Mouse (Mus musculus) spleen, adult 2 months (tissue): Measurements from ENCODE around the gene Slc46a1. TPM values are rescaled to one million over a fixed set of nuclear protein-coding genes. Genes with fewer than 3 reads are reported as not detected.
A peak's percentile ranks its signal among the peaks of the same experiment; 100 is the strongest.

Source experiments
- DNase-seq, 2 experiments: peaks; one replicate each; pipeline versions ENCODE4 v3.0.0 to v3.0.0-alpha.2; 2012 to 2021; ENCODE audit warnings: low spot score in 2 of 2, low read depth in 1 of 2
- H3K27ac ChIP-seq: fragments of 200-500 bp; 2 replicates; pipeline ENCODE4 v1.5.1; 2012; ENCODE audit warnings: low read length, inconsistent platforms; ENCODE audit not compliant: insufficient read depth
- H3K27me3 ChIP-seq: fragments of 200-500 bp; 2 replicates; pipeline ENCODE4 v1.6.1; 2012; ENCODE audit warnings: mild to moderate bottlenecking, moderate library complexity, low read length, inconsistent platforms; ENCODE audit not compliant: control insufficient read depth, insufficient read depth
- H3K36me3 ChIP-seq: fragments of 200-500 bp; 2 replicates; pipeline ENCODE4 v1.6.1; 2012; ENCODE audit warnings: mild to moderate bottlenecking, low read length, inconsistent platforms; ENCODE audit not compliant: control insufficient read depth, insufficient read depth
- H3K4me1 ChIP-seq: fragments of 200-500 bp; 2 replicates; pipeline ENCODE4 v1.6.1; 2011; ENCODE audit warnings: inconsistent platforms; ENCODE audit not compliant: control insufficient read depth, insufficient read depth, insufficient read length
- H3K4me3 ChIP-seq: fragments of 200-500 bp; 2 replicates; pipeline ENCODE4 v1.5.1; 2011; ENCODE audit warnings: mild to moderate bottlenecking, inconsistent platforms; ENCODE audit not compliant: insufficient read depth, insufficient read length; ENCODE audit errors: extremely low read depth
- CTCF ChIP-seq: fragments of 200-500 bp; IDR thresholded peaks from 2 replicates; pipeline ENCODE4 v1.5.1; 2011; ENCODE audit warnings: mild to moderate bottlenecking, inconsistent platforms; ENCODE audit not compliant: insufficient read depth, insufficient read length, insufficient replicate concordance; ENCODE audit errors: extremely low read depth
- POLR2A ChIP-seq: fragments of 200-500 bp; IDR thresholded peaks from 2 replicates; pipeline ENCODE4 v1.6.1; 2011; ENCODE audit warnings: low read depth, low read length, inconsistent platforms
- WGBS: fragments of 180-500 bp; shearing (Covaris S2); methylation state at CpG from one replicate; pipeline ENCODE4 v1.1.7; 2018; 5-methylcytosine and 5-hydroxymethylcytosine counted together
- polyA plus RNA-seq: library from polyadenylated mRNA; depleted of rRNA; stranded (reverse); fragments of >200 nt; gene quantifications from 2 replicates; pipeline ENCODE4 v1.2.3, GENCODE M21; 2012

Gene Slc46a1
- polyA plus RNA-seq, 1 experiment: 5.5 TPM

- TF ChIP-seq CTCF (peak; percentile 62; the same call in 1 of the 2 replicates), POLR2A (no peak)
- DNase-seq: peak in 1 of 2 experiments; percentile 53
These were observed 22.7 kb downstream of the Slc46a1 start for GRCm38 (mm10) chr11:78488168-78488567.

DNA sequence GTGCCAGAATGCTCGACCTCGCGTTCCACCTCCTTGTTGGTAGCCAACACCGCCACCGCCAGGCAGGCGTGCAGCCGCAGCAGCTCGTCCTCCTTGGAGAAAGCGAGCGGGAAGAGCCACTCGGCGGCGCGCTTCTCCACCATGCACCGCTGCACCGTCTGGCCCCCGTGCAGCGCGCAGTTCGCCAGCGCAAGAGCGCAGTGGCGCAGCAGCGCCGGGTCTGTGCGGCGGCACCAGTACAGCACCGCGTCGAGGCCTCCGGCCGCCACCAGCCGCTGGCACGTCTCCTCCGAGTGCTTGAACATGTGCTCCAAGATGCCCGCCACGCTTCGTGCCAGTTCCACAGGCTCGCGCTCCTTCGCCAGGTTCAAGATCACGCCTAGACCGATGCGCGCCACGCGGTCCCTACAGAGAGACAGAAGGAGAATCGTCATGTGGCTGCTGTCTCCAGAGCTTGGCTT is 25.3 kb downstream of the Slc46a1 start:
- no peaks in the 10 kb centered on the region for H3K36me3 ChIP-seq
- H3K4me3 ChIP-seq: no peak overlapping the region
- peaks cover 6% of the 10 kb centered on the region; the same call in 1 of the 2 replicates for H3K27me3 ChIP-seq
- no peak for DNase-seq
- WGBS: 10% methylated on average over 48 of the region's 48 CpGs
- TF ChIP-seq CTCF (no peak), POLR2A (no peak)
- H3K4me1 ChIP-seq: peaks cover 4% of the 10 kb centered on the region
- no peak overlapping the region for H3K27ac ChIP-seq

More at GRCm38 (mm10) chr11:78488168-78488567, 22.7 kb downstream of the Slc46a1 start:
- Histone ChIP-seq H3K27me3 (peaks cover 6% of the 10 kb centered on the region; the same call in 1 of the 2 replicates), H3K36me3 (no peaks in the 10 kb centered on the region), H3K4me1 (peaks cover 4% of the 10 kb centered on the region), H3K27ac (no peak overlapping the region), H3K4me3 (no peak overlapping the region)
- 4% methylated on average over 8 of the region's 8 CpGs for WGBS

GRCm38 (mm10) chr11:78495904-78496303 is 30.4 kb downstream of the Slc46a1 start:
- 16% methylated on average over 6 of the region's 6 CpGs for whole genome bisulfite sequencing
- H3K4me1 ChIP-seq: peaks cover 7% of the 10 kb centered on the region
- no peak overlapping the region for H3K4me3 ChIP-seq
- TF ChIP-seq CTCF: no peak
- no peak for DNase-seq
- no peak overlapping the region for H3K27ac ChIP-seq
- H3K36me3 ChIP-seq: no peaks in the 10 kb centered on the region
- H3K27me3 ChIP-seq: peaks cover 7% of the 10 kb centered on the region

- Histone ChIP-seq H3K4me1 (peaks cover 7% of the 10 kb centered on the region), H3K36me3 (no peaks in the 10 kb centered on the region), H3K27me3 (peaks cover 7% of the 10 kb centered on the region), H3K4me3 (peak overlapping the region; percentile 54), H3K27ac (no peak overlapping the region)
- peak in 1 of 2 experiments; percentile 14 for DNase-seq
- 2% methylated on average over 44 of the region's 44 CpGs for WGBS
- TF ChIP-seq CTCF (no peak), POLR2A (no peak)
These were observed 31.6 kb downstream of the Slc46a1 start for GRCm38 (mm10) chr11:78497071-78497541.

DNA sequence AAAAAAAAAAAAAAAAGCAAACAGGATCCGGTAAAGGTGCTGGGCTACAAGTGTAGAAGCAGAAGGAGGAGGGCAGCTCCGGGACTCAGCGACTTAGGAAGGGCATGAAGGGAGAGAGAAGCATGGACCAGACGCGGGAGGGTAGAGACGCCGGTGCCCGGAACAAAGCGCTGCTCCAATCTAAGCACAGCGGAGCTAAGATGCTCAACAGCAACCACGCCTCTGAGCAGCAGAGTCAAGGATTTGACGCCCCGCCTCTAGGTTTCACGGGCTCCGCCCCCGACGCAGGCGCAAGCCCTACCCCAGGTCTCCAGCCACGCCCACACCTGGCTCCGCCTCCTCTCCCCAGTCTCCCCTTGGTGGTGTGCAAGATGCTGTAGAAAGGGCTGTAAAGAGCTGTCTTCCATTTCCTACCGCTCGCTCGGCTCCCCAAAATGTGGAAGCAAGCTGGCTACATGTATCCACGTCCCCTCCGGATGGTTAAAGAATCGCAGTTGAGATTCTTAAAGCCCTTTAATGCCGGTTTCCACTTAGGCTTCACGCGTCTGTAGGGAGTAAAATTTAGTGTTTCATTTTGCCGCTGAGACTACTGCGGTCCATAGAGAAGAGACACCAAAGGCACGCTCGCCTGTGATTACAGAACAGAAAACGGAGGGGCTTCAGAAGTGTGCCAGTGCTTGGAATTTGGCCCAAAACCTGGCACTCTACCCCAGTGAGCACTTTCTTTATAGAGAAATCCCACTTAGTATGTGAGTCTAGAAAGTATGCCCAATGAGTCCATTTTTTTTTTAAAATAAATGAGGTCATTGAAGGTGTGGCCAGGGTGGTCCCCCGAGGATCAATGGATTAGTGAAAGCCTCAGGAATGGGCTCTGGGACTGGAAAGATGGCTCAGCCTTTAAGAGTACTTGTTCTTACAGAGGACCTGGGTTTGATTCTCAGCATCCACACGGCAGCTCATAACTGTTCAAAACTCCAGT is 32.3 kb downstream of the Slc46a1 start, which contains the start of gene Sarm1:
TSS of gene Sarm1 (minus strand) at position 211 of the 979 bp plus-strand sequence.
- Histone ChIP-seq H3K36me3 (no peaks in the 10 kb centered on the region), H3K27me3 (peaks cover 7% of the 10 kb centered on the region), H3K27ac (no peak within 1 kb of the TSS), H3K4me3 (peak within 1 kb of the TSS; percentile 61), H3K4me1 (peaks cover 7% of the 10 kb centered on the region)
- TF ChIP-seq CTCF (no peak), POLR2A (no peak)
- 4% methylated on average over 36 of the region's 36 CpGs for WGBS
- peak; percentile 89 to 97 for DNase-seq

DNA sequence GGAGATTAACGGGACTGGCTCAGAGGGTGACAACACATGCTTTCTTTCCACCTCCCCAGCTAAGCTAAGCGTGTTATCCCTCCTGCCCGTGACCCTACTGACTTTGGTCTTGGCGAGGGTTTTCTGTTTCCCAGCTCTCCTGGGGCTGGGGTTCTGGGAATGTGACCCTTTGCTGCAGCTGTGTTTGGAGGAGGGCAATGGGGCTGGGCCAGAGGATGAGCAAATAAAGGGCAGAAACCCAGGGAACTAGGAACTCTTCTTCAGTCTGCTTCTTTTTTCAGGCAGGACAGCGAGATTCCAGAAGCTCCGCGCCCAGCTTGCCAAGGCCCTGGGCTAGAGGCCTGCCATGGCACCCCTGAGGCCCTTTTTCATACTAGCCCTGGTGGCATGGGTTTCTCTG is 33.5 kb downstream of the Slc46a1 start, which contains the start of gene Vtn:
TSS of gene Vtn (plus strand) at position 88 of the 400 bp plus-strand sequence.
- peaks cover 7% of the 10 kb centered on the region for H3K27me3 ChIP-seq
- DNase-seq: no peak
- peak within 1 kb of the TSS; percentile 61; the same call in 1 of the 2 replicates for H3K4me3 ChIP-seq
- no peak within 1 kb of the TSS for H3K27ac ChIP-seq
- WGBS: 72% methylated on average over 7 of the region's 7 CpGs
- H3K36me3 ChIP-seq: no peaks in the 10 kb centered on the region
- TF ChIP-seq POLR2A (no peak), CTCF (no peak)
- H3K4me1 ChIP-seq: peaks cover 7% of the 10 kb centered on the region

DNA sequence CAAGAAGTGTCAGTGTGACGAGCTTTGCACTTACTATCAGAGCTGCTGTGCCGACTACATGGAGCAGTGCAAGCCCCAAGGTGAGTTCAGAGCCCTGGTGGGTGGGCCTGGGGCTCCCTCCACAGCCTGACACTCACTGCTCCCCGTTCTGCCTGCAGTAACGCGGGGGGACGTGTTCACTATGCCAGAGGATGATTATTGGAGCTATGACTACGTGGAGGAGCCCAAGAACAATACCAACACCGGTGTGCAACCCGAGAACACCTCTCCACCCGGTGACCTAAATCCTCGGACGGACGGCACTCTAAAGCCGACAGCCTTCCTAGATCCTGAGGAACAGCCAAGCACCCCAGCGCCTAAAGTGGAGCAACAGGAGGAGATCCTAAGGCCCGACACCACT is 34.0 kb downstream of the Slc46a1 start:
- no peak overlapping the region for H3K27ac ChIP-seq
- no peaks in the 10 kb centered on the region for H3K36me3 ChIP-seq
- H3K4me1 ChIP-seq: peaks cover 7% of the 10 kb centered on the region
- no peak overlapping the region for H3K4me3 ChIP-seq
- 59% methylated on average over 16 of the region's 16 CpGs for WGBS
- TF ChIP-seq CTCF (no peak), POLR2A (no peak)
- peaks cover 7% of the 10 kb centered on the region for H3K27me3 ChIP-seq
- DNase-seq: no peak
